Mouse (Mus musculus) testis, adult 2 months (tissue): ENCODE results near the gene Nrcam. TPM values are rescaled to one million over a fixed set of nuclear protein-coding genes. Genes with fewer than 3 reads are reported as not detected.
"Not testable (repeated sequence)": the region's sequence is repeated elsewhere in the genome, so short reads cannot be mapped to it uniquely, and the experiment has no call there.

ENCODE experiments used
- H3K27ac ChIP-seq: fragments of 200-500 bp; 2 replicates; pipeline ENCODE4 v1.5.1; 2012; ENCODE audit warnings: low read depth, low read length; ENCODE audit not compliant: control insufficient read depth, insufficient read depth
- H3K27me3 ChIP-seq: fragments of 200-500 bp; 2 replicates; pipeline ENCODE4 v1.6.1; 2012; ENCODE audit warnings: mild to moderate bottlenecking, low read length, moderate library complexity; ENCODE audit not compliant: control insufficient read depth, insufficient read depth
- H3K36me3 ChIP-seq: fragments of 200-500 bp; 2 replicates; pipeline ENCODE4 v1.6.1; 2012; ENCODE audit warnings: mild to moderate bottlenecking, low read length; ENCODE audit not compliant: control insufficient read depth, insufficient read depth
- H3K4me1 ChIP-seq: fragments of 200-500 bp; 2 replicates; pipeline ENCODE4 v1.6.1; 2012; ENCODE audit warnings: low read length; ENCODE audit not compliant: control insufficient read depth, insufficient read depth
- H3K4me3 ChIP-seq: fragments of 200-500 bp; 2 replicates; pipeline ENCODE4 v1.5.1; 2012; ENCODE audit warnings: low read depth, mild to moderate bottlenecking, low read length, moderate library complexity, mixed read lengths; ENCODE audit not compliant: control insufficient read depth
- CTCF ChIP-seq: fragments of 200-500 bp; IDR thresholded peaks from 2 replicates; pipeline ENCODE4 v1.5.1; 2012; ENCODE audit warnings: low read depth, mild to moderate bottlenecking, inconsistent platforms, low read length, moderate library complexity; ENCODE audit not compliant: control insufficient read depth, insufficient read depth, insufficient replicate concordance
- POLR2A ChIP-seq: fragments of 200-500 bp; IDR thresholded peaks from 2 replicates; pipeline ENCODE4 v1.6.1; 2012; ENCODE audit warnings: low read depth, mild to moderate bottlenecking, inconsistent platforms, low read length, moderate library complexity; ENCODE audit not compliant: control insufficient read depth
- polyA plus RNA-seq: library from polyadenylated mRNA; depleted of rRNA; stranded (reverse); fragments of >200 nt; gene quantifications from 2 replicates; pipeline ENCODE4 v1.2.3, GENCODE M21; 2012; rRNA removed

Nrcam gene
- 0.53 and 0.94 TPM in 2 replicates for polyA plus RNA-seq

DNA sequence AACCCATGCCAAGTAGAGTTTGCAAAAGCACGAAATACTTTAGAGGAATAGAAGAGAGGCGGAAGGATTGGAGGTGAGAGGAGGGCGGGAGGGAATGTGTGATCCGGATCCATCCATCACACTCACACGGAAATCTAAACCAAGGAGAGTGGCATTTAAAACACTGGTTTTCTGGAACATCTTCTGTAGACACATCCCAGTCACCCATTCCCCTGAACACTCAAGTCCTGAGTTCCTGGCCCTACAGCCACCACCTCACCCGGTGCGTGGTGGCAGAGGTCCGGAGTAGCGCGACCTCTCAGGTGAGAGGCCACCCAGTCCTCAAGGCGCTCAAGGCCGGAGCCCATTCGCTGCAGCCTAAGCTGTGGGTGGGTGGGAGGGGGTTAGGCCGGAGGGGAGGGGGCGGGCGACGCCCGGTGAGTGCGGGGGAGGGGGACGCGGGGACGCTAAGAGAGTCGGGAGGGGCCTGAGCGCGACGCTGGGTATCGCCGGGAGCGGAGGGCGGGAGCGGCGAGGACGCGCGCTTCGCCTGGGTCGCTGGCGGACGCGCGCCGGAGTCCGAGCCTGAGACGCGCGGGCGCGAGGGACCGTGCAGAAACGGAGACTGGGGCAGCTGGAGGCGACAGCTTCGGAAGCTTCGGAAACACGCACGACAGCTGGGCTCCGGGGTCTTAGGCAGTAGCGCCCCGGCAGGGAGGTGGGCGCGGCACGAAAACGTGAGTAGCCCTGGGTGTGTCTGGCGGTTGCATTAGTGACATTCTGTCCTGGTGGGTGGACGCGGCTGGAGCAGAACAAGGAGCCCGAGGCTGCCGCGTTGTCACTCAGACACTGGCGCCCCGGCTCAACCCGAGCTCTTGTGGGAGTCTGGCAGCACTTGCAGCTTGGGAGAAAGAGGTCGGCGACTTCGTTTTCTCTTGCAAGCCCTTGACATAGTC lies at the start of gene Nrcam:
TSS of gene Nrcam (plus strand) at position 505 of the 935 bp plus-strand sequence.
- TF ChIP-seq CTCF (no peak), POLR2A (no peak)
- Histone ChIP-seq H3K36me3 (no peaks in the 10 kb centered on the region), H3K4me3 (peak within 1 kb of the TSS; percentile 51), H3K4me1 (peaks cover 8% of the 10 kb centered on the region), H3K27ac (no peak within 1 kb of the TSS), H3K27me3 (no peaks in the 10 kb centered on the region)

DNA sequence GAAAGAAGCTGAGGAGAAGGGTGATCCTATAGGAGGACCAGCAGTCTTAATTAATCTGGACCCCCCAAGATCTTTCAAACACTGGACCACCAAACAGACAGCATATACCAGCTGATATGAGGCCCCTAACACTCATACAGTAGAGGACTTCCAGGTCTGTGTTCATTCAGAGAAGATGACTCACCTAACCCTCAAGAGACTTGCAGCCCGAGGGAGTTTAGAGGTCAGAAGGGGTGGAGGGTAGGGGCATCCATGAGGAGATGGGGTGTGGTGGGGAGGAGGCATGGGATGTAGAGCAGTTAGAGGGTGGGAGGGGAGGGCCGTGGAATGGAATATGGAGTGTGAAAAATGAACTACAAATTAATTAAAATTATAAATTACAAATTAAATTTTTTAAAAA lies 48.5 kb upstream of the Nrcam start:
- not testable (repeated sequence) for H3K4me3 ChIP-seq, H3K27me3 ChIP-seq

DNA sequence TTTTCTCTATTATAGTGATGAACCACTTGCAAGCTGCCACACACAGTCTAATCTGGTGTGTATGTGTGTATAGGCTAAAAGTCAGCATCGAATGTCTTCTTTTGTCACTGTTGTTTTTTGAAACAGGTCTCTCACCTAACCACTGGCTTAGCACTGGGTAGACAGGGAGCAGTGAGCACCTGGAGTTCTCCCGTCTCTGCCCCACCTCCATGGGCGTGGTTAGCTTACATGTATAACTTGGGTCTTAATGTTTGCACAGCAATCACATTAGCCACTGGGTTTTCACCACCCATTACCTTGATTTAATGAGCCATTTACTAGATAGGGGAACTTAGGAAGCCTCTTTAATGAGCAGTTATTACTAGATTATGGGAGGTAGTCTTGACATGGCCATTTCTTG lies 47.2 kb upstream of the Nrcam start:
- Histone ChIP-seq H3K36me3 (no peaks in the 10 kb centered on the region), H3K27ac (no peak overlapping the region), H3K4me1 (no peaks in the 10 kb centered on the region), H3K27me3 (no peaks in the 10 kb centered on the region), H3K4me3 (no peak overlapping the region)
- TF ChIP-seq POLR2A (no peak), CTCF (no peak)

More for the DNA sequence above, 48.5 kb upstream of the Nrcam start:
- H3K4me1 ChIP-seq, H3K27ac ChIP-seq, H3K36me3 ChIP-seq: not testable (repeated sequence)

DNA sequence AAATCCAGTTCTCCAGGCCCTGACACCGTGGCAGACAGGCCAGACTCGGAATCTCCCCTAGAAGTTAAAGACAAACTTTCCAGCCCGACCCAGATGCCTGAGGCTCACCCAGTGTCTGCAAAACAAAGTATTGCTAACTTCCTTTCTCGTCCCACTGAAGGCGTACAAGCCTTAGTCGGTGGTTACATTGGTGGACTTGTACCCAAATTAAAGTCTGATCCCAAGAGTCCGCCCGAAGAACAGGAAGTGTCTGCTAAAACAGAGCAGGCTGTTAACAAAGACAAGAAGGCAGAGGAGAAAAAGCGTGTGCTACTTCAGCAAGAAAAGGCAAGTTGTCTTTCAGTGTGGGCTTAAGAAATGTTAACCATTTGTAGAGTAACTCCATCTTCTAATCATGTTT lies 45.3 kb upstream of the Nrcam start:
- no peaks in the 10 kb centered on the region for H3K27me3 ChIP-seq
- H3K36me3 ChIP-seq, result no peaks in the 10 kb centered on the region
- no peak overlapping the region for H3K27ac ChIP-seq
- H3K4me3 ChIP-seq, result no peak overlapping the region
- H3K4me1 ChIP-seq, result no peaks in the 10 kb centered on the region
- TF ChIP-seq POLR2A (no peak), CTCF (no peak)

DNA sequence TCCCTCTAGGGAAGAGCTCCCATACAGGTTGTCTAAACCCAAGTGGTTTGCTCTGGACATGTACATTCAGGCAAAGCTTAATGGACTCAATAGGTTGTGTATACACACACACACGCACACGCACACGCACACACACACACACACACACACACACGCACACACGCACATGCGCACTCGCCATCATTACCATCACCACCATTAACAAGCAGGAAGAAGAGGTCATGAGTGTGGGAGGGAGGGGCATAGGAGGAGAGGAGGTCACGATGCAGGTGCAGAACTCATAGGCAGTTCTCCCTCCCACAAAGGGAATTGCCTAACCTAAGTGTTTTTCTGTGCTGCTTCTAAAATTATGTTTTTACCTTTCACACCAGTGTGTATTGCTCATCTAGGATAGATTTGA lies 41.7 kb upstream of the Nrcam start:
- Histone ChIP-seq H3K4me3 (no peak overlapping the region), H3K27me3 (no peaks in the 10 kb centered on the region), H3K36me3 (no peaks in the 10 kb centered on the region), H3K27ac (no peak overlapping the region), H3K4me1 (no peaks in the 10 kb centered on the region)
- no peak for TF ChIP-seq POLR2A
- TF ChIP-seq CTCF, result no peak

DNA sequence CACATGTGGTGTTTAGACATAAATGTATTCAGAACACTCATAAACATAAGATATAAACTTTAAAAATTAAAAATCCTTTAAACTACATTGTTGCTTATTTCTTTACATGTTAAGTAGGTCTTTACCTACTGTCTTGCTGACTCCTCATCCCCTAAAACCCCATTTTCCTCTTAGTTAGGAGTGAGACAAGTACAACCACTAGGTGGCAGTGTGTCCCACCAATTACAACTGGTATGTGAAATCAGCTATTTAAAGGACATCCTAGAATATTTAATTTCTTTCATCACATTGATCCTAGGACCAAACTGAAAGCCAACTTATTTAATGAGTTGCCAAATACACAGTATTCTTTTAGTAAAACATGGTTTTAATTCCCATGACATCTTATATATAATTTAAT lies 36.4 kb upstream of the Nrcam start:
- no peaks in the 10 kb centered on the region for H3K4me1 ChIP-seq
- H3K36me3 ChIP-seq, result no peaks in the 10 kb centered on the region
- H3K27ac ChIP-seq, result no peak overlapping the region
- no peaks in the 10 kb centered on the region for H3K27me3 ChIP-seq
- no peak overlapping the region for H3K4me3 ChIP-seq
- TF ChIP-seq CTCF, result no peak
- TF ChIP-seq POLR2A, result no peak

DNA sequence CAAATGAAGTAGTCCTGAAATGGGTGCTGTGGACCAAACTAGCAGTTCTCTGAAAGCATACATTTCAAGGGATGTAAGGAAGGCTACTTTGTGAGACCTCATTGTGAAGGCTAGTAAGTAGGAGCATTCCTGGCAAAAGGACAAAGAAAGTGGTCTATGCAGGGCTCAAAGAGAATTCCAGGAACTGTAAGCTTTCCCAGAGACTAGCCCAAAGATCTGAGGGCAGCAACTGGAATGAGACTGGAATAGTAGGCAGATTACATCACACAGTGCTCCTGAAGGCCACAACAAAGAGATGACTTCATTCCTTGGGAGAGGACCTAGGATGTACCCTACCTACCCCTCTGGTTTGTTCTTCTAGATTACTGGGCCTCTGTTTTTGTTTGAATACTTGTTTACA lies 27.9 kb upstream of the Nrcam start:
- TF ChIP-seq CTCF, result no peak
- no peak for TF ChIP-seq POLR2A
- Histone ChIP-seq H3K4me1 (no peaks in the 10 kb centered on the region), H3K4me3 (no peak overlapping the region), H3K27me3 (no peaks in the 10 kb centered on the region), H3K27ac (no peak overlapping the region), H3K36me3 (no peaks in the 10 kb centered on the region)
